Mouse (Mus musculus): ENCODE data around the gene Ltbp1. TPM values are rescaled to one million over a fixed set of nuclear protein-coding genes. Genes with fewer than 3 reads are reported as not detected.

Ltbp1 gene
- polyA plus RNA-seq, 1 experiment from 2014 or later = 6.7 TPM

- no peak overlapping the region for H3K4me3 ChIP-seq
- no peaks in the 10 kb centered on the region for H3K4me1 ChIP-seq
- no peak overlapping the region for H3K27ac ChIP-seq (replicated peaks)
- no peak for ATAC-seq (ENCODE audit: low FRiP score, low read depth)
- no peaks in the 10 kb centered on the region for H3K27me3 ChIP-seq
- no peaks in the 10 kb centered on the region for H3K9me3 ChIP-seq
- H3K4me2 ChIP-seq (replicated peaks) = no peak overlapping the region
- H3K36me3 ChIP-seq = no peaks in the 10 kb centered on the region
- WGBS = 88% methylated on average over 6 of the region's 6 CpGs
- H3K9ac ChIP-seq (replicated peaks) = no peak overlapping the region
These were observed 325.0 kb downstream of the Ltbp1 start for GRCm38 (mm10) chr17:75330366-75330765.

- no peak overlapping the region for H3K9ac ChIP-seq (replicated peaks)
- H3K36me3 ChIP-seq = no peaks in the 10 kb centered on the region
- H3K27me3 ChIP-seq = no peaks in the 10 kb centered on the region
- no peak overlapping the region for H3K4me3 ChIP-seq
- 90% methylated on average over 6 of the region's 6 CpGs for WGBS
- no peak overlapping the region for H3K4me2 ChIP-seq (replicated peaks)
- H3K4me1 ChIP-seq = no peaks in the 10 kb centered on the region
- H3K9me3 ChIP-seq = no peaks in the 10 kb centered on the region
- no peak overlapping the region for H3K27ac ChIP-seq (replicated peaks)
- ATAC-seq (ENCODE audit: low FRiP score, low read depth) = no peak
These were observed 326.1 kb downstream of the Ltbp1 start for GRCm38 (mm10) chr17:75331421-75331951.

- WGBS = 95% methylated on average over 6 of the region's 6 CpGs
- no peak overlapping the region for H3K4me3 ChIP-seq
- H3K9ac ChIP-seq (replicated peaks) = no peak overlapping the region
- no peaks in the 10 kb centered on the region for H3K9me3 ChIP-seq
- H3K36me3 ChIP-seq = no peaks in the 10 kb centered on the region
- no peak overlapping the region for H3K27ac ChIP-seq (replicated peaks)
- H3K4me1 ChIP-seq = no peaks in the 10 kb centered on the region
- no peak for ATAC-seq (ENCODE audit: low FRiP score, low read depth)
- H3K4me2 ChIP-seq (replicated peaks) = no peak overlapping the region
- H3K27me3 ChIP-seq = no peaks in the 10 kb centered on the region
These were observed 326.9 kb downstream of the Ltbp1 start for GRCm38 (mm10) chr17:75332289-75332688.

GRCm38 (mm10) chr17:75333011-75333410 lies 327.6 kb downstream of the Ltbp1 start:
- Histone ChIP-seq H3K4me3 (no peak overlapping the region), H3K27ac (replicated peaks) (no peak overlapping the region), H3K27me3 (no peaks in the 10 kb centered on the region), H3K9ac (replicated peaks) (no peak overlapping the region), H3K9me3 (no peaks in the 10 kb centered on the region), H3K4me2 (replicated peaks) (no peak overlapping the region), H3K36me3 (no peaks in the 10 kb centered on the region), H3K4me1 (no peaks in the 10 kb centered on the region)
- ATAC-seq (ENCODE audit: low FRiP score, low read depth) = no peak
- 91% methylated on average over 9 of the region's 9 CpGs for WGBS

DNA sequence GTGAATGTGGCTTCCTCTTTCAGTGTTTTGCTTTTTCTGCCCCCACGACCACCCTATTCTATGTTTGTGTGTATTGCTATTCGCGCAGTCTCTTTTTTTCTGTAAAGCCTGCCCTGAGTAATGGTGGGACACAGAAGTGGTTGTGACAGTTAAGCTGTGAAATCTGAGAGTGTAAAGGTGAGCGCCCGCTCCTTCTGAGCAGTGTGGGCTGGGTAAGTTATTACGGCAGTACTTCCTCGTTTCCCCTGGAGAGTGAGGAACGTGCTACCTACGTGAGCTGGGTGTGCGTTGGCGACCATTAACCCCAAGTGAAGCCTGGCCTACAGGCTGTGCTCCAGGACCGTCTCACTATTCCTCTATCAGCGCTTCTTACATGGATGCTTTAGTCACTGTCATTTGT lies 328.4 kb downstream of the Ltbp1 start:
- Histone ChIP-seq H3K27ac (replicated peaks) (no peak overlapping the region), H3K9ac (replicated peaks) (no peak overlapping the region), H3K27me3 (no peaks in the 10 kb centered on the region), H3K4me1 (no peaks in the 10 kb centered on the region), H3K9me3 (no peaks in the 10 kb centered on the region), H3K4me2 (replicated peaks) (no peak overlapping the region), H3K4me3 (no peak overlapping the region), H3K36me3 (no peaks in the 10 kb centered on the region)
- ATAC-seq (ENCODE audit: low FRiP score, low read depth) = no peak
- WGBS = 92% methylated on average over 13 of the region's 13 CpGs

DNA sequence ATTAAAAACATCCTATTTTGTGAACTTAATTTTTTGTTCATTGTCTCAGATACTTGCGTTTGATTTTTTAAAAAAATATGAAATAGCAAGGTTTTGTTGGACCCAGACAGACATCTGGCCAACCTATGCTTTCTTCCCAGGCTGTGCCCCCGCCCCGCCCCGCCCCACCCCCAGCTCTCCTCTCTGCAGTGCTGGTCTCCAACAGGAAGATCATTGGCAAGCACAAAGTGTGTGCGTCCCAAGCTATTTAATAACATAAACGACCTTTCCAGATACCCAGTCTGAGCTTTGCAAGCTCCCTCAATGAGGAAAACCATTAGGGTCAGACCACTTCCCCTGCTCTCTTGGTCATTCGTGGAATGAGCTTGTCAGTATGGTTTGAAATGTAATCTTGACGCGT lies 330.3 kb downstream of the Ltbp1 start:
- Histone ChIP-seq H3K4me1 (no peaks in the 10 kb centered on the region), H3K4me3 (no peak overlapping the region), H3K9me3 (no peaks in the 10 kb centered on the region), H3K4me2 (replicated peaks) (no peak overlapping the region), H3K36me3 (no peaks in the 10 kb centered on the region), H3K27ac (replicated peaks) (no peak overlapping the region), H3K27me3 (no peaks in the 10 kb centered on the region), H3K9ac (replicated peaks) (no peak overlapping the region)
- no peak for ATAC-seq (ENCODE audit: low FRiP score, low read depth)
- WGBS = 89% methylated on average over 9 of the region's 9 CpGs

- H3K4me2 ChIP-seq (replicated peaks) = no peak overlapping the region
- no peak overlapping the region for H3K27ac ChIP-seq (replicated peaks)
- H3K9me3 ChIP-seq = no peaks in the 10 kb centered on the region
- WGBS = 94% methylated on average over 4 of the region's 4 CpGs
- H3K36me3 ChIP-seq = no peaks in the 10 kb centered on the region
- no peak overlapping the region for H3K4me3 ChIP-seq
- ATAC-seq (ENCODE audit: low FRiP score, low read depth) = no peak
- no peak overlapping the region for H3K9ac ChIP-seq (replicated peaks)
- no peaks in the 10 kb centered on the region for H3K27me3 ChIP-seq
- H3K4me1 ChIP-seq = no peaks in the 10 kb centered on the region
These were observed 335.9 kb downstream of the Ltbp1 start for GRCm38 (mm10) chr17:75341227-75341626.

GRCm38 (mm10) chr17:75345116-75345515 lies 339.7 kb downstream of the Ltbp1 start:
- WGBS = 89% methylated on average over 3 of the region's 3 CpGs
- Histone ChIP-seq H3K36me3 (no peaks in the 10 kb centered on the region), H3K9me3 (no peaks in the 10 kb centered on the region), H3K4me3 (no peak overlapping the region), H3K9ac (replicated peaks) (no peak overlapping the region), H3K27ac (replicated peaks) (no peak overlapping the region), H3K4me1 (no peaks in the 10 kb centered on the region), H3K4me2 (replicated peaks) (no peak overlapping the region), H3K27me3 (no peaks in the 10 kb centered on the region)
- ATAC-seq (ENCODE audit: low FRiP score, low read depth) = no peak

GRCm38 (mm10) chr17:75347414-75347813 lies 342.0 kb downstream of the Ltbp1 start:
- ATAC-seq (ENCODE audit: low FRiP score, low read depth) = no peak
- 95% methylated on average over 4 of the region's 4 CpGs for WGBS
- no peak overlapping the region for H3K4me2 ChIP-seq (replicated peaks)

DNA sequence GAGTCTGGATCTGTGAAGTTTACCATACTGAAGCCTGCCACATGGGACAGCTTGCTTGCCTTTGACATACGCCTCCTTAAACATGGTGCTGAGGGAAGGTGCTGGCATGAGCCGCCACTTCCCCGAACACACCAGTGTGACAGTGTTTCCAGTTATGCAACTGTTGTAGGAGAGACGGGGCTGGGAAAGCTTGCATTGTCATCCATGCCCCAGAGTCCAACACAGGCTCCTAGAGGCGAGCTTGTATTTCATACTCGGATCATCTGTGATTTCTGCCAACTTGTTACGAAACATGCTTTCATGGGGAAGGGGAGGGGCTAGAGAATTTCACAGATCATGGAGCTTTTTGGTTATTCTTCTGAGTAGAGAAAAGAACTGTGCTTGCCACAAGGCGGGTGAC lies 343.7 kb downstream of the Ltbp1 start:
- Histone ChIP-seq H3K9ac (replicated peaks) (no peak overlapping the region), H3K27ac (replicated peaks) (no peak overlapping the region), H3K36me3 (no peaks in the 10 kb centered on the region), H3K4me1 (no peaks in the 10 kb centered on the region), H3K27me3 (no peaks in the 10 kb centered on the region), H3K9me3 (no peaks in the 10 kb centered on the region), H3K4me3 (no peak overlapping the region), H3K4me2 (replicated peaks) (no peak overlapping the region)
- no peak for ATAC-seq (ENCODE audit: low FRiP score, low read depth)
- 89% methylated on average over 8 of the region's 8 CpGs for WGBS

More at GRCm38 (mm10) chr17:75347414-75347813, 342.0 kb downstream of the Ltbp1 start:
- Histone ChIP-seq H3K9ac (replicated peaks) (no peak overlapping the region), H3K27me3 (no peaks in the 10 kb centered on the region), H3K9me3 (no peaks in the 10 kb centered on the region), H3K27ac (replicated peaks) (no peak overlapping the region), H3K4me1 (no peaks in the 10 kb centered on the region), H3K4me3 (no peak overlapping the region), H3K36me3 (no peaks in the 10 kb centered on the region)

DNA sequence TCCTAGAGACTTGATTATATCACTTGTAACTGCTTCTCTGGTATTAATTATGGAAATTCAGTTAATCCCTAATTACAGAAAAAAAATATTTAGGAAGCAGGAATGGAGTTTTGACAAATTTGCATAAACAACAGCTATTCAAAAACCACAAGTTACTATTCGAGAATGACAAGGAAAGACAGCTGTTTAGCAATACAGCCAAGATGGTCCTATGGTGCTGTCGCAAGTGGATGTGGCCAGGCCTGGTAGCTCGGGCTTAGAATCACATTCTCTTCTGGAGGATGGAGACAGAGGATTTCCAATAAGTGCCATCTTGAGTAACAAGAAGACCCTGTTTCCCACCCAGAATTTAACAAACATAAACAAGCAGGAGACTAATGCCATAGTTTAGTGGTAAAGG lies 344.2 kb downstream of the Ltbp1 start:
- Histone ChIP-seq H3K9ac (replicated peaks) (no peak overlapping the region), H3K27me3 (no peaks in the 10 kb centered on the region), H3K4me3 (no peak overlapping the region), H3K36me3 (no peaks in the 10 kb centered on the region), H3K4me1 (no peaks in the 10 kb centered on the region), H3K27ac (replicated peaks) (no peak overlapping the region), H3K9me3 (no peaks in the 10 kb centered on the region), H3K4me2 (replicated peaks) (no peak overlapping the region)
- WGBS = 95% methylated on average over 3 of the region's 3 CpGs
- ATAC-seq (ENCODE audit: low FRiP score, low read depth) = no peak

GRCm38 (mm10) chr17:75353323-75353722 lies 348.0 kb downstream of the Ltbp1 start:
- H3K4me3 ChIP-seq = no peak overlapping the region
- H3K27me3 ChIP-seq = no peaks in the 10 kb centered on the region
- no peak overlapping the region for H3K9ac ChIP-seq (replicated peaks)
- no peak overlapping the region for H3K4me2 ChIP-seq (replicated peaks)
- H3K36me3 ChIP-seq = no peaks in the 10 kb centered on the region
- WGBS = 86% methylated on average over 3 of the region's 3 CpGs
- ATAC-seq (ENCODE audit: low FRiP score, low read depth) = no peak
- H3K27ac ChIP-seq (replicated peaks) = no peak overlapping the region
- H3K9me3 ChIP-seq = no peaks in the 10 kb centered on the region
- H3K4me1 ChIP-seq = no peaks in the 10 kb centered on the region

GRCm38 (mm10) chr17:75355431-75355830 lies 350.1 kb downstream of the Ltbp1 start:
- WGBS = 80% methylated on average over 5 of the region's 5 CpGs
- no peak overlapping the region for H3K4me3 ChIP-seq
- no peaks in the 10 kb centered on the region for H3K36me3 ChIP-seq
- H3K9me3 ChIP-seq = no peaks in the 10 kb centered on the region
- no peak overlapping the region for H3K27ac ChIP-seq (replicated peaks)
- no peak overlapping the region for H3K4me2 ChIP-seq (replicated peaks)
- H3K27me3 ChIP-seq = no peaks in the 10 kb centered on the region
- no peak overlapping the region for H3K9ac ChIP-seq (replicated peaks)
- no peak for ATAC-seq (ENCODE audit: low FRiP score, low read depth)
- H3K4me1 ChIP-seq = no peaks in the 10 kb centered on the region
